Mouse (Mus musculus) bone marrow macrophage, adult 2 months (primary cell): Measurements from ENCODE around the gene Rnf114.

Experiments used
- CTCF ChIP-seq: IDR thresholded peaks from 2 replicates; pipeline ENCODE4 v1.5.1; 2012; ENCODE audit warnings: low read depth, mild to moderate bottlenecking, low read length, moderate library complexity
- POLR2A ChIP-seq: IDR thresholded peaks from 2 replicates; pipeline ENCODE4 v1.6.1; 2012; ENCODE audit warnings: mild to moderate bottlenecking, low read depth, low read length, borderline replicate concordance

DNA sequence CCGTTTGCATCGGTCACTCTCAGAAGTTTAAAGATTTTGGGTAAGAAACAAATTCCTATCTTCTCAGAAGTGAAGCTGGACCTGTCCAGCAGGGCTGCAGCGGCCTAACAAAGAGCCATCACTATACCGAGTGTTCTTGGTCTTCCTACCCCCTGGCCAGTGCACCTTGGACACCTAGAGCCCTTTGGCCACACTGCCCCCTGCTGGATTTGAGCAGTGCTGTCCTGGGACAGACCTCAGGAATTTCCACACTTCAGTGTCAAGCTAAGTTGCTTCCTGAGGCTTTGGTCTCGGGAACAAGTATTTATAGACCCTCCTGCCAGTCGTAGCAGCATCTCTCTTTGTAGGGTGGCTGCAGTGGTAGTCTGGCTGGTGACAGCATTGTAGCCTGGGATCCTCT is 29.5 kb upstream of the Rnf114 start:
- TF ChIP-seq POLR2A, result no peak
- peak; percentile 80 for TF ChIP-seq CTCF
